Mouse (Mus musculus) lung, postnatal 36 days (tissue): ENCODE data around the gene Pygm.

Source experiments
- DNase-seq: peaks from one replicate; pipeline ENCODE4 v3.0.0; 2022; ENCODE audit warnings: mixed read lengths

The Pygm gene

GRCm38 (mm10) chr19:6415454-6415853, 31.3 kb downstream of the Pygm start:
- peak; percentile 67 for DNase-seq

DNA sequence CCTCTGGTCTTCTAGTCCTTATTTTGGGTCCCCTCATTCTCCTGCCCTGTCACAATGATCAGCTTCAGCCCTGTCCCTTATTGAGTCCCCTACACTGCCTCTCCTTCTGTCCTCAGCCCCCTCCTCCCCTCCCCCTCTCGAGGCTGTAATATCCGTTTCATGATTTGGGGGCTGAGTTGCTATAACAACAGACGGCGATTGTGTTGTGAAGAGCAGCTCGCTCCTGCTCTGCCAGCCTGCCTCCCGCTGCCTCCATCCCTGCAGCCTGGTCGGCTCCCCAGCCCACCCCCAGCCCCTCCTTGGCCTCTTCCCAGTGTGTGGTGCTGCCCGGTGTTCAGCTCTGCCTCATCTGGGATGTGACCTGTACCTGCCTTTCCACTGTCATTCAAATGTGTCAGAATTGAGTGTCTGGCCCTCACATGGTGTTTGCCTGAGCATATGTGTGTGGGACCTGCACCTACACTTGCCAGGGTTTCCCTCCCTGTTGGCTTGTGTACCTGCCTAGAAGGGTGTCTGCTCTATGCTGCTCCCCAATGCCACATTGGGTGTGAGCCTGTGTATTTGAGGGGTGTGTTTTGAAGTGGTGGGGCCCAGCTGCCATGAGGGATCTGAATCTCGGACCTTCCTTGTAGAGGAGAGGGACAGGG, 32.0 kb downstream of the Pygm start:
- no peak for DNase-seq

GRCm38 (mm10) chr19:6416894-6417761, 32.9 kb downstream of the Pygm start:
- no peak for DNase-seq

- DNase-seq: peak; percentile 87
These were observed 34.2 kb downstream of the Pygm start, which contains the start of gene Nrxn2 for GRCm38 (mm10) chr19:6418233-6418879. Gene Nrxn2 (plus strand): TSS chr19:6418731.

GRCm38 (mm10) chr19:6418984-6419692, 34.9 kb downstream of the Pygm start:
- DNase-seq: no peak

DNA sequence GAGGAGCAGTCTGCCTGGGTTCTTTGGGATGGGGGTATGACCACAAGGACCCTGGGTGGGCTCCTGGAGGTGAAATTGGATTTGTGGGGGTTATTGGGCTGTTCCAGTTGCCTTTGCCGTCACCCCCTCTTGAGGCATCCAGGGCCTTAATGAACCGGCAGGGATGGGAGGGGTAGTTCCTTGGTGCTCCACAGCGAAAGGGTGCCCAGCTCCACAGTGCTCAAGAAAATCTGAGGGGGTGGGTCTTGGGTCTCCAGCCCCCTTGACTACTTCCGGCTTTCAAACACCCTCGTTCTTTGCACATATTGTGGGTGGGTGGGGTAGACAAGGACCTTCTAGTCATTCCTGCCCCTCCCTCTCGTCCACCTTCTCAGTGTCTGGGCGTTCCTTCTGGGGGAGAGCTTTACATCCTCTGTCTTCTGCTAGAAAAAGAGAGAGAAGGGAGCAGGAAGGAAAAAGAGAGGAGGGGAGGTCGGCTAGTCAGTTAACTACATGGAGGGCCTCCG, 35.7 kb downstream of the Pygm start:
- DNase-seq: no peak

DNA sequence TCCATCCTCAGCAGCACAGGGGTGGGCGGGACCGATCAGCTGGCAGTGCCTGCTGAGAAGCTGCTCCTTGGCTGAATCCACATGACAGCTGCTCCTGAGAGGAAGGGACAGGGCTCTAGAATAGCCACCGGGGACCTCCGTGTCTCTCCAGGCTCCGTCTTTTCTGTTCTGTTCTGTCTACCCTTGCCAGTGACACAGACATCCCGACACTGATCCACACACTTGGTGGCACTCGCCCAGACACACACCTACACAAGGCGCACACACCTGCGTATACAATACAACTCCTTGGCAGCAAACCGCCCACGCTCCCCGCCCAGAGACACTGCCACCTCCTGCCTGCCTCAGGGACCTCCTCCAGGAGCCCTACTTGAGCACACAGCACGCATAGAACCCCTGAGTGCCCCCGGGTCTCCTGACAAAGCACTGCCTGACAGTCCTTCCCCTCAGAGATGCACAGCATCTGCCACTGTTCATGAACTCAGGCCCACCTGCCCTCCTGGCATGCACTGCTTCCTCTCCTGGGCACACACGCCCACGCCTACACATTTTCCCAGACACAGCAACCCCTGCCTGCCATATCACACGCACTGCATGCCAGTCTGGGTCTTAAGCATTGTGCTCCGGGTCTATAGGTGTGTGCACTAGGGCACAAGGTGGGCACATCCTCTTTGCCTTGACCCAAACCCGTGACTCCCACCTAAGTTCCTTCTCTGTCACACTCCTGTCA, 36.4 kb downstream of the Pygm start:
- DNase-seq: no peak

- no peak for DNase-seq
These were observed 37.0 kb downstream of the Pygm start for GRCm38 (mm10) chr19:6421211-6421590.

DNA sequence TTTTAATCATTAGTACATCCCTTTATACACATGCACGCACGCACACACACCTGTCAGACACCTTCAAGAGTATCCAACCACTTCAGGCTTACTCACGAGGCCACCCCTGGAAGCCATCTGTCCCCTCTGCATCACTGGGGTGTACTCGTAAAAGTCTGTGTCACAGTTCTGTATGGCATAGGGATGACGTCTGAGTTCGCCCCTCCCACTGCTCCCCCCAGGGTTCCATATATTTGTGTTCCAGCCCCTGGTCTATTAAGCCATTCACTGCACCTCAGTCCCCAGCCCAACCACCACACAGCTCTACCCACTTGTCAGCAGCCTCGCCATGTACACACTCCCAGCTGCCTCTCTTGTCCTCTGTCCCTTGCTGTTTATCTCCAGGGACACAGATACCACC, 37.8 kb downstream of the Pygm start:
- DNase-seq: no peak

DNA sequence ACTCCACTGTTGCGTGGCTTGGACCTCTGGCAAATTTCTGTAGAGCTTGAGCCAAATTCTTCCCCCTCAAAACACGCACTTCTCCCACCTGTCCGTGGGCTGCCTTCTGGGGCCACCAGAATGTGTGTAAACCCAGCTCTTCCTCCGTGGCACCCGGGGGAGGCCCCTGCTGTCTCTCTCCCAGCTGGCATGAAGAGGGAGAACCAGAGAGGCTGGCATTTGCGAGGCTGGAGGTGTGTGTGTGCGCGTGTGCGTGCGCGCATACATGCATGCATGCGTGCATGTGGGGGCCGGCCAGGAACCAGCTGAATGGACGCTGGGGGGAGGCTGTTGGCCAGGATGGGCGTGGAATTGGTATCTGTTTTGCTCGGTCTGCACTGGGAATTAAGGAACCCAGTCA, 39.0 kb downstream of the Pygm start:
- DNase-seq: no peak

DNA sequence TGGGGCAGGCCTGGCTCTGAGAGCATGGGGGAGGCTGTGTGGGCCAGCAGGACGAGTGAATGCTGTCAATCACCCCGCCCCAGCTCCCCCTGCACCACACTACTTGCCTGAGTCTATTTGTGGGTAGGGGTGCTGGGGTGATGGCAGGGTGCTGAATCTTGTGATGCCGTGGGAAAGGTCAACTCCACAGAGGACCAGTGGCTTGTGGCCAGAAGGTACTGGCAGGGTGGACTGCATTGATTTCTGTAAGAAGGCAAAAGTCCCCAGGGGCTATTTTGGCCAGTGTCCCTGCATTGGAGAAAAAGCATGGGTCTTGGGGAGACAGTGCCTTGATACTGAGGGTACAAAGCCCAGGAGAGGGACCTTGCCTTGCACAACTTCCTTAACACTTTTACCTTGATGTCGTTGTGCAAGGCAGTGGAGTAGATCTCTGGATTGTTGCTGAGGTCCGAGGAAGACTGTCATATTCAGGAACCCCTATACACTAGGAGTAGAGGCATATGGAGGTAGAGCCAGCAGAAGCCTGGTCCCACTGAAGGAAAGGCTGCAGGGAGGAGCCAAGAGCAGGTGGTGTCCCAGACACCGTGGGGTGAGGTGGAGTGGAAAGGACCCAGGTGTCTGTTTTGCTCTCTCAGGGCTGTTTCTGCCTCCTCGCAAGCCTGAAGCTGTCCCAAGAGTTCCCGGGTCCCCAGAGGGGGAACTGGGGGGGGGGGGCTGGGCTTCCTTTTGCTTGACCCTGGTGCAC, 40.1 kb downstream of the Pygm start:
- DNase-seq: no peak

DNA sequence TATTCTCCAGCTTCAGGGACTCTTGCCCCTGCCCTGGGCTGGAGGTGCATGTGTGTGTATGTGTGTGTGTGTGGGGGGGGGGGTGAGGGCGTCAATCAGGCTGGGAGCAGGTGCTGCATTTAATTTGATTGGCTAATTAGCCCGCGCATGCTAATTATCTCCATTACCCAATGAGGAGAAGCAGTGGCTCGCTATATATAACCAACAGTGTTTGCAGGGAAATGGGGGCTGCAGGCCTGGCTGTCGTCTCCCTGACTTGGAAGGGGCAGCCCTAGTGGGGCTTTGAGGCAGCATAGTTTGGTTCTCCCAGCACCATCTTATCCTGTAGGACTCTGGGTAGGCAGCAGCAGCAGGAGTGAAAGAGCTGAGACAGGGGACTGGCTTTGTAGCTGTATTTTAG, 41.4 kb downstream of the Pygm start:
- DNase-seq: no peak

- peak; percentile 58 for DNase-seq
These were observed 42.7 kb downstream of the Pygm start for GRCm38 (mm10) chr19:6426703-6427500.

DNA sequence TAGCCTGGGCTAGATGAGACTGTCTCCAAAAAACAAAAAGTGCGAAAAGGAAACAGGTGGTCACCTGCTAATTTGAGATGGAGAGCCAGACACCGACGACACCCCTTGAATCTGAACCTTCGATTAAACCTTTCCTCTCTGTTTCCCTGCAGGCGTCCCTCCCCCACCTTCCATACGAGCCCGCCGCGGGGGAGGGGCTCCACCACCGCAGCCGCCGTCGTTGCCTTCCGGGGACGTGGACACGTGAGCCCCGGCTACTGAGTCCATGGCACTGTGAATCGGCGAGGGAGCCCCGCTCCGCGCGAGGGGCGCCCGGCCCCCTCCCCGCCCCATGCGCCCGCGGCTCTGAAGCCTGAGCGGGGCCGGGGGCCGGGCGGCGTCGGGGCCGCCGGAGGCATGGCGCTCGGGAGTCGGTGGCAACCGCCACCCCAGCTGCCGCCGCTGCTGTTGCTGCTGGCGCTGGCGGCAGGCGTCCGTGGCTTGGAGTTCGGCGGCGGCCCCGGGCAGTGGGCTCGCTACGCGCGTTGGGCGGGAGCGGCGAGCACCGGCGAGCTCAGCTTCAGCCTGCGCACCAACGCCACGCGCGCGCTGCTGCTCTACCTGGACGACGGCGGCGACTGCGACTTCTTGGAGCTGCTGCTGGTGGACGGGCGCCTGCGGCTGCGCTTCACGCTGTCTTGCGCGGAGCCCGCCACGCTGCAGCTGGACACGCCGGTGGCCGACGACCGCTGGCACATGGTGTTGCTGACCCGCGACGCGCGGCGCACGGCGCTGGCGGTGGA, 43.6 kb downstream of the Pygm start:
- DNase-seq: peak; percentile 40

GRCm38 (mm10) chr19:6428501-6429200, 44.5 kb downstream of the Pygm start:
- DNase-seq: no peak

DNA sequence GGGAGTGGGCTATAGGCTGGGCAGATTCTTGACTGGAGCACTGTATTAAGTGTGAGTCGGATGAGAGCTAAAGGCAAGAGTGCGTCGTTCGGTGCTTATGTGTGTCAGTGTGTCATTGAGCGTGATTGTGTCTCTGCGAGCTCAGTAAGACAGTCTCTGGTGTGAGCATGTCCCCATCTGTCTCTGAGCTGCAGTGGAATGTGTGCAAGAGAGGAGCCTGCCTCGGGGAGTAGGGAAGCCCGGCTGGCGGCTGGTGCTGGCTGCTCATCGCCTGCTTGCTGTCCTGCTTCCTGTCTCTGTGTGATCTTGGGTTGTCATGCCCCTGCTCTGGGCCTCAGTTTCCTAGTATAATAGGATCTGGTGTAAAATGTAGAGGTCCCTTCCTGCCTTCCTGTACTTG, 58.8 kb downstream of the Pygm start:
- DNase-seq: no peak

GRCm38 (mm10) chr19:6445761-6446423, 61.7 kb downstream of the Pygm start:
- DNase-seq: no peak

DNA sequence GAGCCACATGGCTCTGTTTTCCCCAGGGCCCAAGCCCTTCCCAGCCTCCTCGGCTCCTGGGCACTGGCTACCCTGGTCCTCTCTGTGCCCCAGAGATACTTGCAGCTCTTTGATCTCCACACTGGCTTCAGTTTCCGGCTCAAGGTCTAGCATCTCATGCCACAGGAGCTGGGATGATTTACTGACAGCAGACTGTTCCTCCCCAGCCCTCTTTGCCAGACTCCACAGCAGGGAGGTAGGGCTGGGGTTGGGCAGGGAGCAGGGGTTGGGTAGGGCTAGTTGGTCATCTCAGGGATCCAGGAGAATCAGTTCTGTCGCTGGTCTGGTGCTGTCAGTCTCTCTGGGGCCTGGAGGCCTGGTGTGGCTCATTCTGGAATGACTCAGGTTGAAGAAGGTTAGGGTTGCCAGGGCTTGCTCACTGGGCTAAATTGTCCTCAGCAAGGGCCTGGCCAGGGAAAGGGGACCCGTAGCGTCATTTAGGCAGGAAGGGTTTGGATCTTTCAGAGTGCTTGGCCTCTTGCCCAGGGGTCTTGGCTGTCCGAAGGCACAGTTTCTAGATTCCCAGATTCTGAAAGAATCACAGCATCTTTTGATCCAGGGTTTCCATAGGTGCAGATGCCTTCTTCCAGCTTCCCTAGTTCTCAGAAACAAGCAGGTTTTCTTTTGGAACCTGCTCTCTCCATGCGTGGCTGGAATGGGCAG, 62.7 kb downstream of the Pygm start:
- no peak for DNase-seq
